Mouse (Mus musculus) CH12.LX (cell line): ENCODE data around the gene Comtd1. TPM values are rescaled to one million over a fixed set of nuclear protein-coding genes. Genes with fewer than 3 reads are reported as not detected.

Source experiments
- DNase-seq: peaks from one replicate; pipeline ENCODE4 v3.0.0-alpha.2; 2013; ENCODE audit errors: extremely low read depth
- H3K27ac ChIP-seq: 2 replicates; pipeline ENCODE4 v1.5.1; 2012; ENCODE audit warnings: low read depth, mild to moderate bottlenecking, control low read depth, moderate library complexity; ENCODE audit not compliant: insufficient read depth
- H3K27me3 ChIP-seq: replicated peaks from 2 replicates; pipeline ENCODE3; 2012; ENCODE audit warnings: inconsistent platforms
- H3K36me3 ChIP-seq, 2 experiments: replicated peaks in 1 of 2; 2 replicates each; pipeline versions ENCODE3 to v1.6.1; 2012; ENCODE audit warnings: inconsistent platforms in 1 of 2, low read length in 1 of 2, mild to moderate bottlenecking in 1 of 2, mixed read lengths in 1 of 2, moderate library complexity in 1 of 2; ENCODE audit not compliant: control insufficient read depth in 1 of 2, insufficient read depth in 1 of 2
- H3K4me1 ChIP-seq, 2 experiments: 2 replicates each; pipeline ENCODE4 v1.6.1; 2012; ENCODE audit warnings: inconsistent platforms in 1 of 2, moderate library complexity in 1 of 2; ENCODE audit not compliant: insufficient read depth in 2 of 2, control insufficient read depth in 1 of 2
- H3K4me2 ChIP-seq: 2 replicates; pipeline ENCODE4 v1.6.1; 2012; ENCODE audit warnings: low read depth, mild to moderate bottlenecking, control low read depth; ENCODE audit not compliant: poor library complexity, insufficient read depth, severe bottlenecking
- H3K4me3 ChIP-seq, 3 experiments: fragments of 150-350 bp in 1 of 3; sonication (generic) in 1 of 3; replicated peaks in 1 of 3; 2 replicates each; pipeline versions ENCODE3 to v1.5.1; 2011 to 2012; ENCODE audit warnings: low read depth in 2 of 3, low read length in 2 of 3, mild to moderate bottlenecking in 2 of 3, moderate library complexity in 2 of 3, control low read depth in 1 of 3, improper control_type of control experiment in 1 of 3, inconsistent platforms in 1 of 3, mixed read lengths in 1 of 3; ENCODE audit not compliant: poor library complexity in 1 of 3
- H3K79me2 ChIP-seq: replicated peaks from 2 replicates; pipeline ENCODE4 v1.6.1; 2012; ENCODE audit warnings: mild to moderate bottlenecking, moderate library complexity; ENCODE audit not compliant: control insufficient read depth, poor library complexity, insufficient read depth, severe bottlenecking; ENCODE audit errors: extremely low read depth
- H3K9ac ChIP-seq: 2 replicates; pipeline ENCODE4 v1.6.1; 2012; ENCODE audit warnings: low read depth, mild to moderate bottlenecking, control low read depth, moderate library complexity; ENCODE audit not compliant: insufficient read depth
- H3K9me3 ChIP-seq: replicated peaks from 2 replicates; pipeline ENCODE3; 2012; ENCODE audit warnings: low read length, inconsistent platforms, mixed read lengths
- CHD1 ChIP-seq: IDR thresholded peaks from 2 replicates; pipeline ENCODE4 v1.6.1; 2012; ENCODE audit warnings: low read depth, low read length, improper control_type of control experiment, inconsistent platforms
- CHD2 ChIP-seq: IDR thresholded peaks from 2 replicates; pipeline ENCODE4 v1.6.1; 2011; ENCODE audit warnings: low read length, improper control_type of control experiment
- CTCF ChIP-seq, 2 experiments: IDR thresholded peaks in 1 of 2; conservative IDR thresholded peaks in 1 of 2; 2 replicates each; pipeline ENCODE4 v1.5.1; 2011 to 2012; ENCODE audit warnings: low read depth in 2 of 2, low read length in 2 of 2, improper control_type of control experiment in 1 of 2, inconsistent platforms in 1 of 2, mild to moderate bottlenecking in 1 of 2, moderate library complexity in 1 of 2
- GABPA ChIP-seq: IDR thresholded peaks from 2 replicates; pipeline ENCODE4 v1.6.1; 2012; ENCODE audit warnings: low read depth, low read length, improper control_type of control experiment, inconsistent platforms; ENCODE audit not compliant: insufficient replicate concordance
- TBP ChIP-seq: conservative IDR thresholded peaks from 2 replicates; pipeline ENCODE4 v1.6.1; 2011; ENCODE audit warnings: low read depth, low read length, improper control_type of control experiment
- TCF12 ChIP-seq: IDR thresholded peaks from 2 replicates; pipeline ENCODE4 v1.6.1; 2014; ENCODE audit warnings: low read depth, mild to moderate bottlenecking, inconsistent platforms, low read length, improper control_type of control experiment
- ZMIZ1 ChIP-seq: IDR thresholded peaks from 2 replicates; pipeline ENCODE4 v1.6.1; 2012; ENCODE audit warnings: low read depth, mild to moderate bottlenecking, inconsistent platforms, low read length, improper control_type of control experiment
- dilution Hi-C: fragments of 300-500 bp; cut with MboI; formaldehyde crosslinking; loops from 2 replicates; pipeline ENCODE4 v1.14.3; 2020; ENCODE audit warnings: low sequenced_read_pairs; ENCODE audit not compliant: extremely low pct_unique_long_range_greater_than_20kb, extremely low pct_ligation_motif_present
- in situ Hi-C: fragments of 300-500 bp; cut with MboI; formaldehyde crosslinking; loops from 3 replicates; pipeline ENCODE4 v1.14.3; 2019; ENCODE audit warnings: low sequenced_read_pairs, low pct_ligation_motif_present, low pct_unique_long_range_greater_than_20kb, mixed read lengths
- polyA plus RNA-seq: library from polyadenylated mRNA; unstranded; fragments of >175 nt; gene quantifications from 2 replicates; pipeline ENCODE4 v1.2.1, GENCODE M21; 2012; ENCODE audit warnings: low read depth; ENCODE audit not compliant: insufficient read length
- total RNA-seq, 2 experiments: library from RNA; depleted of rRNA; stranded (reverse); fragments of 300-350 nt in 1 of 2; fragments of >200 nt in 1 of 2; gene quantifications; 2 replicates each; pipeline ENCODE4 v1.2.3; 2012 to 2014

The Comtd1 gene
- total and polyA plus RNA-seq, 3 experiments, result 14.2 to 34.9 (median 29.0) TPM

- Histone ChIP-seq H3K36me3 (no peaks in the 10 kb centered on the region), H3K9me3 (no peaks in the 10 kb centered on the region), H3K79me2 (no peaks in the 10 kb centered on the region), H3K9ac (no peak overlapping the region), H3K4me2 (no peak overlapping the region), H3K27me3 (no peaks in the 10 kb centered on the region), H3K4me1 (no peaks in the 10 kb centered on the region), H3K27ac (no peak overlapping the region), H3K4me3 (no peak overlapping the region)
- in situ Hi-C loops, result no loop called here
- DNase-seq, result no peak
- TF ChIP-seq GABPA (no peak), CTCF (conservative IDR thresholded peaks at IDR 0.05 in 1 of 2, IDR thresholded peaks at IDR 0.05 in 1 of 2; ENCODE audit: low read depth in 2 of 2, low read length in 2 of 2) (peak in 1 of 2 experiments; percentile 41; a peak in 1 of 4 replicates)
- dilution Hi-C loops, result no loop called here
Measured at GRCm38 (mm10) chr14:21820880-21821505, 27.8 kb downstream of the Comtd1 start.

- H3K79me2 ChIP-seq, result no peaks in the 10 kb centered on the region
- H3K4me2 ChIP-seq, result no peak overlapping the region
- H3K4me3 ChIP-seq, result no peak overlapping the region
- in situ Hi-C loops, result no loop called here
- no peak overlapping the region for H3K9ac ChIP-seq
- no peak for TF ChIP-seq TBP
- TF ChIP-seq CHD1, result no peak
- H3K27me3 ChIP-seq, result no peaks in the 10 kb centered on the region
- DNase-seq, result no peak
- H3K4me1 ChIP-seq, result peaks cover 7 to 16% of the 10 kb centered on the region in 2 experiments
- H3K36me3 ChIP-seq, result no peaks in the 10 kb centered on the region
- no peak overlapping the region for H3K27ac ChIP-seq
- no peaks in the 10 kb centered on the region for H3K9me3 ChIP-seq
- dilution Hi-C loops, result no loop called here
Measured at GRCm38 (mm10) chr14:21817453-21817852, 31.3 kb downstream of the Comtd1 start.

GRCm38 (mm10) chr14:21816255-21816654, 32.5 kb downstream of the Comtd1 start:
- Histone ChIP-seq H3K9ac (no peak overlapping the region), H3K27ac (no peak overlapping the region), H3K9me3 (no peaks in the 10 kb centered on the region), H3K4me2 (no peak overlapping the region)
- no peak for TF ChIP-seq ZMIZ1
- TF ChIP-seq GABPA, result no peak
- no peak for TF ChIP-seq TBP
- no peak for TF ChIP-seq CHD2
- TF ChIP-seq TCF12, result no peak
- TF ChIP-seq, all 38 proteins: peak for 0
- Histone ChIP-seq H3K79me2 (no peaks in the 10 kb centered on the region), H3K4me3 (no peak overlapping the region), H3K4me1 (peaks cover 10 to 28% of the 10 kb centered on the region in 2 experiments), H3K27me3 (no peaks in the 10 kb centered on the region), H3K36me3 (no peaks in the 10 kb centered on the region)
- in situ Hi-C loops, result no loop called here
- DNase-seq, result no peak
- dilution Hi-C loops, result no loop called here
